Mouse (Mus musculus) bone marrow macrophage, adult 2 months (primary cell): ENCODE data around the gene Rc3h1.

Experiments
- CTCF ChIP-seq: IDR thresholded peaks from 2 replicates; pipeline ENCODE4 v1.5.1; 2012; ENCODE audit warnings: low read depth, mild to moderate bottlenecking, low read length, moderate library complexity
- POLR2A ChIP-seq: IDR thresholded peaks from 2 replicates; pipeline ENCODE4 v1.6.1; 2012; ENCODE audit warnings: mild to moderate bottlenecking, low read depth, low read length, borderline replicate concordance

DNA sequence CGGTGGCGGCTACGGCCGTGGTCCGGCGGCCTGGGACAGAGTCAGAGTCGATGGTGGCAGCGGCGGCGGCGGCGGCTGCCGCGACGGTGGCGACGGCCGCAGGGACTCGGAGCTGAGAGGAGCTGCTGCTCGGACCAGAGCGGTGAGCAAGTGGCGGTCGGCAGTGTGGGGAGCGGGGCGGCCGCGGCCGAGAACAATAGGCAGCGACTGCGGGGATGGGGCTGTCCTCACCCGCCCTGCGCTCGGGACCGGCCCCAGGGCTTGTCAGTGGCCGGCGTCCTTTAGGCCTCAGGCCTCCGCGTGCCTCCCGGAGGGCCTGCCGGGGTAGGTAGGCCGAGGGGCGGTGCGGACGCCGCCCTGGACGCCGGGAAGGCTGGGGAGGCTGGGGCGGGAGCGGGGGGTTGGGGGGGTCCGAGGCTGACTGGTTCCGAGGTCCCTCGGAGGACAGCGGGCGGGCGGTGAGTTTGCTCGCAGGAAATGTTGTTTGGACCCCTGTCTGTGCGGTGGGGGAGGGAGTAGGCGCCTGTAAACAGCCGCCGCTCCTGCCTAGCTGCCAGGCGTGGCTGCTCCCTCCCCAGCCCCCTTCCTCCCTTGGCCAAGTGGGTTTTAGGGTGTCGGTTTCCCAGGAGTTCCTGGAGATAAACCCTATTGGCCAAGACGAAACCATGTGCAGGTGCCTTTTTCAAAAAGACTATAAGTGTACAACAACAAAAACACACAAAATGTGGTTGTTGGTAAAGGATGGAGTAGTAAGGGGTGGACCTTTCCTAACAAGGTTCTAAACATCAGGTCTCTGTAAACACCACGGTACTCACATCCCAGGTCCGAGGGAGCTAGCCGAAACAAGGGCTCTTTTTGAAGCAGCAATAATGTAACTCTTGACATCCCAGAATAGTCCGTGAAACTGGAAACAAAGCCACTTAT is 602 bp downstream of the Rc3h1 start:
- TF ChIP-seq CTCF (no peak), POLR2A (no peak)
